Mouse (Mus musculus) heart, embryonic 12.5 days (tissue): ENCODE measurements around the gene Gm10964. TPM values are rescaled to one million over a fixed set of nuclear protein-coding genes. Genes with fewer than 3 reads are reported as not detected.

ENCODE experiments used
- polyA plus RNA-seq: library from polyadenylated mRNA; unstranded; fragments of >200 nt; fragmentation: Nextera tagmentation; extraction: Ambion mirVana; gene quantifications from 2 replicates; pipeline ENCODE4 v1.2.1, GENCODE M21; 2016

Gene Gm10964
- polyA plus RNA-seq, 1 experiment from 2014 or later: not detected

Other genes starting within 250 kb of the Gm10964 start
- gene Syt6, start 164.1 kb upstream of the Gm10964 start, polyA plus RNA-seq: 0.11 and 0.21 TPM in 2 replicates
- gene Atg4a-ps, start 93.3 kb upstream of the Gm10964 start, polyA plus RNA-seq: not detected in 2 replicates
- 19.5 and 20.5 TPM in 2 replicates for gene Olfml3, start 1.4 kb upstream of the Gm10964 start, polyA plus RNA-seq
- gene Hipk1, start 52.2 kb downstream of the Gm10964 start, polyA plus RNA-seq: 13.5 and 14.9 TPM in 2 replicates
- 18.1 and 19.8 TPM in 2 replicates for gene Dclre1b, start 70.1 kb downstream of the Gm10964 start, polyA plus RNA-seq
- gene Ap4b1, start 70.2 kb downstream of the Gm10964 start, polyA plus RNA-seq: 16.2 and 16.5 TPM in 2 replicates
- gene Gm43064, start 70.2 kb downstream of the Gm10964 start, polyA plus RNA-seq: 0.12 and 0.27 TPM in 2 replicates
- gene Bcl2l15, start 93.2 kb downstream of the Gm10964 start, polyA plus RNA-seq: 0.10 and 0.32 TPM in 2 replicates
- gene Ptpn22, start 120.4 kb downstream of the Gm10964 start, polyA plus RNA-seq: 0.54 and 0.82 TPM in 2 replicates
- 8.0 and 8.4 TPM in 2 replicates for gene Rsbn1, start 174.8 kb downstream of the Gm10964 start, polyA plus RNA-seq
- 23.3 and 23.9 TPM in 2 replicates for gene Phtf1, start 228.7 kb downstream of the Gm10964 start, polyA plus RNA-seq